Mouse (Mus musculus) small intestine, adult 2 months (tissue): ENCODE data around the gene Cntln.

ENCODE experiments used
- CTCF ChIP-seq: fragments of 200-500 bp; IDR thresholded peaks from 2 replicates; pipeline ENCODE4 v1.5.1; 2012; ENCODE audit warnings: low read depth, mild to moderate bottlenecking, control low read depth, inconsistent platforms, low read length, moderate library complexity, mixed read lengths; ENCODE audit not compliant: insufficient replicate concordance, insufficient read length; ENCODE audit errors: extremely low read depth
- POLR2A ChIP-seq: fragments of 200-500 bp; IDR thresholded peaks from 2 replicates; pipeline ENCODE4 v1.6.1; 2012; ENCODE audit warnings: low read depth, mild to moderate bottlenecking, control low read depth, inconsistent platforms, low read length, moderate library complexity

DNA sequence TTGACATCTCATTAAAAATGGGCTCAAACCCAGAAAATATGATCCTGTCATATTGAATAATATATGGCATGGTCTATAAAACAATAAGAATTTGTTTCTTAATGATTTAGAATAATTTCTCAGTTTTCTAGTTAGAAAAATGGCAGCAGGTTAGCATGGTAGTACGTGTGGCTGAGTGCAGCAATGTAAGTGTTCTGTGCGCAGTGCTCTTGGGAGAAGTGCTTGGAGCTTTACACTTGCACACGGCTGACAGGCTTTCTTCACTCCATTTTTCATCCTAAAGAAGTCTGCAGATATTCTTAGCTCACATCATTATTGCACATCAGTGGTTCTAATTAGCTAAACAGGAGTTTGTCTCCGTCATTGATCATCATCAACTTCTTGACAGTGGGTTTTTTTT, 60.0 kb downstream of the Cntln start:
- TF ChIP-seq CTCF (no peak), POLR2A (no peak)
